Mouse (Mus musculus) midbrain, postnatal 0 days (tissue): Measurements from ENCODE around the gene Atp8b3. TPM values are rescaled to one million over a fixed set of nuclear protein-coding genes. Genes with fewer than 3 reads are reported as not detected.

ENCODE experiments used
- ATAC-seq: fragments of 200-750 bp; cut with Nextera tagmentation; 2 replicates; pipeline ENCODE4 v1.8.0; 2017; ENCODE audit warnings: moderate number of reproducible peaks, mild to moderate bottlenecking, moderate TSS enrichment, moderate library complexity; ENCODE audit not compliant: low FRiP score
- DNase-seq: peaks from one replicate; pipeline ENCODE4 v3.0.0-alpha.2; 2015; ENCODE audit warnings: low spot score
- H3K27ac ChIP-seq: fragments of 300-500 bp; sonication (generic); 2 replicates; pipeline ENCODE4 v1.5.1; 2014; ENCODE audit warnings: low read depth, mild to moderate bottlenecking, low read length, mixed read lengths
- H3K27me3 ChIP-seq: fragments of 300-500 bp; sonication (generic); 2 replicates; pipeline ENCODE4 v1.6.1; 2014; ENCODE audit warnings: low read length, control low read depth, mixed read lengths; ENCODE audit not compliant: insufficient read depth
- H3K36me3 ChIP-seq: fragments of 300-500 bp; sonication (generic); 2 replicates; pipeline ENCODE4 v1.6.1; 2014; ENCODE audit warnings: low read length, control low read depth, mixed read lengths; ENCODE audit not compliant: insufficient read depth
- H3K4me1 ChIP-seq: fragments of 300-500 bp; sonication (generic); 2 replicates; pipeline ENCODE4 v1.6.1; 2014; ENCODE audit warnings: mild to moderate bottlenecking, control low read depth, antibody characterized with exemption, low read length, mixed read lengths; ENCODE audit not compliant: insufficient read depth
- H3K4me2 ChIP-seq: fragments of 300-500 bp; sonication (generic); 2 replicates; pipeline ENCODE4 v1.6.1; 2014; ENCODE audit warnings: low read depth, mild to moderate bottlenecking, low read length, mixed read lengths; ENCODE audit not compliant: poor library complexity, severe bottlenecking
- H3K4me3 ChIP-seq: fragments of 300-500 bp; sonication (generic); 2 replicates; pipeline ENCODE4 v1.5.1; 2014; ENCODE audit warnings: low read depth, mild to moderate bottlenecking, low read length, moderate library complexity
- H3K9ac ChIP-seq: fragments of 300-500 bp; sonication (generic); replicated peaks from 2 replicates; pipeline ENCODE4 v1.6.1; 2014; ENCODE audit warnings: mild to moderate bottlenecking, low read length, moderate library complexity, mixed read lengths; ENCODE audit not compliant: poor library complexity, severe bottlenecking
- H3K9me3 ChIP-seq: fragments of 300-500 bp; sonication (generic); 2 replicates; pipeline ENCODE4 v1.6.1; 2016; ENCODE audit warnings: low read length, control low read depth
- CTCF ChIP-seq: IDR thresholded peaks from 2 replicates; pipeline ENCODE4 v1.5.1; 2016; ENCODE audit warnings: antibody characterized with exemption, mild to moderate bottlenecking
- WGBS: fragments of 180-500 bp; shearing (Covaris S2); extraction: QIAGEN DNeasy Blood & Tissue Kit; methylation state at CpG from one replicate; pipeline ENCODE4 v1.1.7; 2014; 5-methylcytosine and 5-hydroxymethylcytosine counted together
- polyA plus RNA-seq: library from polyadenylated mRNA; unstranded; fragments of >200 nt; fragmentation: Nextera tagmentation; extraction: Ambion mirVana; gene quantifications from 2 replicates; pipeline ENCODE4 v1.2.1, GENCODE M21; 2015
- total RNA-seq: library from RNA; depleted of rRNA; stranded (reverse); fragments of >200 nt; gene quantifications from 2 replicates; pipeline ENCODE4 v1.2.3, GENCODE M21; 2014

Gene Atp8b3
- total and polyA plus RNA-seq, 2 experiments from 2014 or later: 0.90 to 0.93 TPM

DNA sequence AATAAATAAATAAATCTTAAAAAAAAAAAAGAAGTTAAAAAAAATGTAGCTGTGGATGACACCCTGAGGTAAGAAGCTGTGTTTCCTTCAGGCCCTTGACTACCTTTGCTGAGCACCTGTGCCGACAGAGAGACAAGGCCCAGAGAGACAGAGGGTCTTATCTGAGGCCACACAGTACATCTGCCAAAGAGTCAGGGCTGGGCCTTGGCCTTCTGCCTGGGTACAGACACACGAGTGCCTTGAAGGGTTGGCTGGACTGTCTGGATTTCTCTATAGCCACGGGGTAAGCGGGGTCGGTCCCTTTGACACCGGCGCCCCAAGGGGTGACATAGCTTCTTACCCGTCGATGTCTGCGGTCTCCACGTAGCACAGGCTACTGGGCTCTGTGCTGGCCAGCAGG, 6.1 kb downstream of the Atp8b3 start:
- DNase-seq (no peak), ATAC-seq (no peak)
- WGBS: 94% methylated on average over 11 of the region's 11 CpGs
- TF ChIP-seq CTCF: no peak
- no peaks in the 10 kb centered on the region for H3K36me3 ChIP-seq
- no peak overlapping the region for H3K27ac ChIP-seq
- no peaks in the 10 kb centered on the region for H3K4me1 ChIP-seq
- H3K27me3 ChIP-seq: peaks cover 12% of the 10 kb centered on the region; the same call in 1 of the 2 replicates
- no peak overlapping the region for H3K9ac ChIP-seq
- H3K4me2 ChIP-seq: no peak overlapping the region
- no peak overlapping the region for H3K4me3 ChIP-seq
- no peaks in the 10 kb centered on the region for H3K9me3 ChIP-seq

DNA sequence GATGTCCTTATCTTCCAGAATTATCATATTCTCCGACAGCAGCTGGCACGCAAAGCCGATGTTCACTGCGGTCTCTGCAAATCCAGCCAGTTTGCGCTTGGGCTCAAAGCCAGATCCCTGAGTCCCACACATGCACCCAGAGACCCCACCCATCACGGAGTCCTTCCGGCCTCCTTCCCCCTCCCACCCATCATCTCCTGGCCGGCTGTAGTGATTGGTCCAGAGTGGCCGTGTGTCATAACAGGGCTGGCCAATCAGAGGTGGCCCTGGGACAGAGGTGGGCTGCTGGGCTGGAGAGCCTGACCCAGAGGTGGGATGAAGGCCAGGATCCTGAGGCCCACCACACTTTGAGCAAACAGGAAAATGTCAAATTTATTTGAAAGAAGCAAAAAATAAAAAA, 12.8 kb downstream of the Atp8b3 start:
- H3K27me3 ChIP-seq: no peaks in the 10 kb centered on the region
- peak overlapping the region; percentile 32 for H3K4me2 ChIP-seq
- whole genome bisulfite sequencing: 14% methylated on average over 9 of the region's 9 CpGs
- no peaks in the 10 kb centered on the region for H3K4me1 ChIP-seq
- no peaks in the 10 kb centered on the region for H3K36me3 ChIP-seq
- H3K4me3 ChIP-seq: peak overlapping the region; percentile 2; the same call in 1 of the 2 replicates
- no peaks in the 10 kb centered on the region for H3K9me3 ChIP-seq
- no peak overlapping the region for H3K9ac ChIP-seq
- no peak for TF ChIP-seq CTCF
- ATAC-seq: peak; percentile 78
- no peak overlapping the region for H3K27ac ChIP-seq
- DNase-seq: peak; percentile 69

DNA sequence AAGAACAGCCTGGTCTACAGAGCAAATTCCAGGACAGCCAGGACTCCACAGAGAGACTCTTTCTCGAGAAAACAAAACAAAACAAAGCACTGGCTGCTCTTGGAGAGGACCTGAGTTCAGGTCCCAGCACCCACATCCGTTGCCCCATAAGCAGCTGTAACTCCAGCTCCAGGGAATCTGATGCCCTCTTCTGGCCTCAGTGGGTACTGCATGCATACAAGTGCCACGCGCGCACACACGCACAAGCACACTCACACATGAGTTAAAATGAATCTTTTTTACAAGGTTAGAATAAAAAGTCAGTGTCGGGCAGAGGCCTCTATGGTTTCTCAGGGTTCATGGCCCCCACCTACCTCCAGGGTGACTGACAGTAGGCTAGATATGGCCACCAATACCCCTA, 15.6 kb downstream of the Atp8b3 start:
- Histone ChIP-seq H3K9ac (no peak overlapping the region), H3K27me3 (no peaks in the 10 kb centered on the region), H3K4me1 (no peaks in the 10 kb centered on the region), H3K27ac (no peak overlapping the region), H3K36me3 (no peaks in the 10 kb centered on the region), H3K9me3 (no peaks in the 10 kb centered on the region), H3K4me3 (no peak overlapping the region), H3K4me2 (no peak overlapping the region)
- DNase-seq (no peak), ATAC-seq (no peak)
- peak; percentile 32; the same call in 1 of the 2 replicates for TF ChIP-seq CTCF
- 94% methylated on average over 7 of the region's 7 CpGs for WGBS

DNA sequence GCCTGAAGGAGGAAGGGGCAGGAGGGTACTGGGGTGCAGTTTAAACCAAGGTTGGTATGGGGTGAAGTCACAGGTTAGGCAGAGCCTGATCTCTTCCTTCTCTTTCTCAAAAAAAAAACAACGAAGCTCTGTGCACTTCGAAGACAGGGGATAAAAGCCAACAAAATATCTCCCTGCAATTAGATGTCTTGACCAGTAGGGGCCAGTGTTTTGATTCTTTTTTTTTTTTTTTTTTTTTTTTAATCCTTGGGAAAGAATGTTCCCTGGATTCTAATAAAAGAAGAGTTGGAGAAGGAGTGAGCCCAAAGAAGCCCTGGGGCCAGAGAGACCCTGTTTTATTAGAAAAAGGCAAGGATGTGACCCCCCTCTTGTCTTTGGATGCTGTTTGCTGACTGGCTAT, 19.6 kb downstream of the Atp8b3 start:
- ATAC-seq (no peak), DNase-seq (no peak)
- Histone ChIP-seq H3K4me2 (no peak overlapping the region), H3K36me3 (no peaks in the 10 kb centered on the region), H3K27me3 (0 out of 2 replicates have a peak, but pooled peaks cover 7% of the 10 kb centered on the region), H3K27ac (no peak overlapping the region), H3K9me3 (no peaks in the 10 kb centered on the region), H3K4me3 (no peak overlapping the region), H3K9ac (no peak overlapping the region), H3K4me1 (no peaks in the 10 kb centered on the region)
- WGBS: 85% methylated on average over 2 of the region's 2 CpGs
- TF ChIP-seq CTCF: peak; percentile 49

DNA sequence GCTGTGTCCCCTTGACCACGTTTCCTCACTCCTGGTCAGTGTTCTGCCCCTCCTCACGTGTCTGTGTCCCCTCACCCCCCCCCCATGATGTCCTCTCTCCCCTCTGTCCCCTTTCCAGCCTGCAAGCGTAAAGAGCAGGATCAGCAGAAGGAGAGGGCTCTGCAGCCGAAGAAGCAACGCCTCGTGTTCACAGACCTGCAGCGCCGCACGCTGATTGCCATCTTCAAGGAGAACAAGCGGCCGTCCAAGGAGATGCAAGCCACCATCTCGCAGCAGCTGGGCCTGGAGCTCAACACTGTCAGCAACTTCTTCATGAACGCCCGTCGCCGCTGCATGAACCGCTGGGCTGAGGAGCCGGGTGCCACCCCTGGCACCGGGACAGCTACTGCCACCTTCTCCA, 25.2 kb downstream of the Atp8b3 start:
- Histone ChIP-seq H3K27me3 (peaks cover 15% of the 10 kb centered on the region; the same call in 1 of the 2 replicates), H3K27ac (no peak overlapping the region), H3K36me3 (no peaks in the 10 kb centered on the region), H3K4me2 (peak overlapping the region; percentile 30), H3K4me1 (no peaks in the 10 kb centered on the region), H3K9ac (0 out of 2 replicates have a peak overlapping the region, but pooled peaks have one; percentile 39), H3K9me3 (no peaks in the 10 kb centered on the region), H3K4me3 (peak overlapping the region; percentile 13; the same call in 1 of the 2 replicates)
- ATAC-seq: no peak
- no peak for TF ChIP-seq CTCF
- WGBS: 5% methylated on average over 19 of the region's 19 CpGs
- peak; percentile 30 for DNase-seq

DNA sequence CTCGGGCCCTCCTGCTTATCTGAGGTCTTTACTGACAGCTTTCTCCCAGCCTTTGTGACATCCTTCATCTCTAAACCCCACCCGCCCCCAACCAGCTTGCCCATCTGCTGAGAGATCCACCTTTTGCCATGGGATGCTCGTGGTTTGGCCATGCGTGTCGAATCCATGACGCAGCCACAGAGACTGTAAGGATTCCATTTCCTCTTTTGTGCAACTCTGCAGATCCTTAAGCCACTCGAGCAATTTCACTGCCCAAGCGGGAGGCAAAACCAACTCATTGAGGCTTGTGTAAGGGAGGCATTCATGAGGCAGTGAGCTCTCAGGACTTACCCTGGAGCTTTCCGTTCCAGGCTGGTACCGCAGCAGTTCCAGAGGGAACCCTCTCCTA, 28.7 kb downstream of the Atp8b3 start:
- Histone ChIP-seq H3K9ac (no peak overlapping the region), H3K27me3 (peaks cover 31% of the 10 kb centered on the region), H3K4me3 (no peak overlapping the region), H3K4me2 (no peak overlapping the region), H3K4me1 (no peaks in the 10 kb centered on the region), H3K9me3 (no peaks in the 10 kb centered on the region), H3K36me3 (no peaks in the 10 kb centered on the region), H3K27ac (no peak overlapping the region)
- no peak for TF ChIP-seq CTCF
- DNase-seq: no peak
- ATAC-seq: no peak
- 50% methylated on average over 10 of the region's 10 CpGs for WGBS
